Mouse (Mus musculus): ENCODE measurements around the gene Olfr1316. TPM values are rescaled to one million over a fixed set of nuclear protein-coding genes. Genes with fewer than 3 reads are reported as not detected.

Olfr1316 gene
- polyA plus RNA-seq (2015; fragmentation: Nextera tagmentation; extraction: Ambion mirVana) = not detected in 2 replicates

DNA sequence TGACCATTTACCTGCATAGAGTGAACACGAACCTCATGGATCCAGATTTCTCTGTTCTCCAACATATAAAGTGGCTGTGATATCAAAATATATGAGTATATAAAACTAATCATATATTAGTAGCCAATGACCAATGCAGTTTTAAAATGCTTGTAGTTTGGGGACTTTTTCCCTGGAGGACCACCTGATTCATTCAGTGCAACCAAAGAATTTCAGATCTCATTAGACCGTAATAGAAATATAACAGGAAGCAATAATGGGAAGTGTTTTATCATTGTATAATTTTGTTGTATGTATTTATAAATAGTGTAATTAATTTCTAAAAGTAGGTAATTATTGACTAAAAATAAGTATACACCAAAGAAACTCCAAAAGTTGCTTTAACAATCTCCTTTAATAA lies at the start of gene Olfr1316:
Olfr1316 (minus strand) TSS at position 101 of the 400 bp plus-strand sequence.
- H3K36me3 ChIP-seq = no peaks in the 10 kb centered on the region
- H3K9me3 ChIP-seq = no peaks in the 10 kb centered on the region
- no peak for ATAC-seq (ENCODE audit: low FRiP score)
- WGBS = 87% methylated on average over 2 of the region's 2 CpGs
- H3K4me2 ChIP-seq = no peak within 1 kb of the TSS
- no peak within 1 kb of the TSS for H3K9ac ChIP-seq
- H3K27ac ChIP-seq = no peak within 1 kb of the TSS
- H3K27me3 ChIP-seq = no peaks in the 10 kb centered on the region
- no peak within 1 kb of the TSS for H3K4me3 ChIP-seq
- no peaks in the 10 kb centered on the region for H3K4me1 ChIP-seq (replicated peaks)

DNA sequence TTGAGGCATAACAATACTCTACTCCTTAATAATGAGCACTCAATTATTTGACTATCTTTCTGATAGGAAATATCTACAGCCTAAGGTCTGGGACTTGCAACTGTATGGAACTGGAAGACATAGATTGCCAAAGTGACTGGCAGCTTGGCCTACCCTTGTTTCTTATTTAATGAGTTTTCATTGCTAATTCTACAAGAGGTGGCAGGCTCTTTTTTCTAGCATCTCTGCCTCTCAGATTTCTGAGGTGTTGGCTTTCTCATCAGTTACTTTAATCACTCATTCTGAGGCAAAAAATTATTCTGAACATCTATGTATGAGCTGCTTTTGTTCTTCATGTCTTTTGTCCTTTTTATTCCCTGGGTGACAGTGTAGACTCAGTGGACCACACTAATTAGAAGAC lies 19.1 kb upstream of the Olfr1316 start, which contains the start of gene Olfr1318:
Olfr1318 (plus strand) TSS at position 301 of the 400 bp plus-strand sequence.
- ATAC-seq (ENCODE audit: low FRiP score) = no peak
- no peaks in the 10 kb centered on the region for H3K27me3 ChIP-seq

DNA sequence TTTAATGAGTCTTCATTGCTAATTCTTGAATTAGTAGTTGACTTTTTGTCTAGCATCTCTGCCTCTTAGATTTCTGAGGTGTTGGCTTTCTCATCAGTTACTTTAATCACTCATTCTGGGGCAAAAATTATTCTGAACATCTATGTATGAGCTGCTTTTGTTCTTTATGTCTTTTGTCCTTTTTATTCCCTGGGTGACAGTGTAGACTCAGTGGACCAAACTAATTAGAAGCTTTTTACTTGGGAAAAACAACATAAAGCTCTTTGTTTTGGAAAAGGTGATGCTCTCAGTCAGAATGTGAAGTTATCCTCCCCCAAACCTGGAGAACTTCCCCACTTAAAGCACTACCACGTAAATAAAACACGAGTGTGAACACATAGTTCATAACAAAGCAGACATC lies 5.3 kb upstream of the Olfr1316 start, which contains the start of gene Olfr1317:
Olfr1317 (plus strand) TSS at position 301 of the 400 bp plus-strand sequence.
- no peaks in the 10 kb centered on the region for H3K36me3 ChIP-seq
- no peak within 1 kb of the TSS for H3K4me3 ChIP-seq
- no peak within 1 kb of the TSS for H3K9ac ChIP-seq
- H3K9me3 ChIP-seq = no peaks in the 10 kb centered on the region
- 91% methylated on average over 2 of the region's 2 CpGs for WGBS
- H3K4me1 ChIP-seq (replicated peaks) = no peaks in the 10 kb centered on the region
- H3K4me2 ChIP-seq = no peak within 1 kb of the TSS
- no peak within 1 kb of the TSS for H3K27ac ChIP-seq
- no peaks in the 10 kb centered on the region for H3K27me3 ChIP-seq
- ATAC-seq (ENCODE audit: low FRiP score) = no peak

More for the DNA sequence above, 19.1 kb upstream of the Olfr1316 start, which contains the start of gene Olfr1318:
- H3K9ac ChIP-seq = no peak within 1 kb of the TSS
- H3K4me2 ChIP-seq = no peak within 1 kb of the TSS
- no peaks in the 10 kb centered on the region for H3K4me1 ChIP-seq (replicated peaks)
- no peaks in the 10 kb centered on the region for H3K9me3 ChIP-seq
- H3K36me3 ChIP-seq = no peaks in the 10 kb centered on the region
- H3K4me3 ChIP-seq = no peak within 1 kb of the TSS
- H3K27ac ChIP-seq = no peak within 1 kb of the TSS

DNA sequence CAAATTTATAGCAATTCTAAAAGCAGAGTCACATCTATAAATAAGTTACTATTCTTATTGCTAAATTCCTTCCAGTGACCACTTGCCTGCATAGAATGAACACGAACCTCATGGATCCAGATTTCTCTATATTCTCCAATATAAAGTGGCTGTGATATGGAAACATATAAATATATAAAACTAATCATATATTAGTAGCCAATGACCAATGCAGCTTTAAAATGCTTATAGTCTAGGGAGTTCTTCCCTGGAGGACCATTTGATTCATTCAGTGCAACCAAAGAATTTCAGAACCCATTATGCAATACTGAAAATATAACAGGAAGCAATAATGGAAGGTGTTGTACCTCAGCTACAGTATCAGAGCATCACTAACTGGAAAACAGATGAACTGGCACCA lies 19.4 kb downstream of the Olfr1316 start, which contains the start of gene Olfr1315-ps1:
Olfr1315-ps1 (minus strand) TSS at position 101 of the 400 bp plus-strand sequence.
- no peak for ATAC-seq (ENCODE audit: low FRiP score)
- H3K4me3 ChIP-seq = no peak within 1 kb of the TSS
- no peaks in the 10 kb centered on the region for H3K9me3 ChIP-seq
- H3K4me2 ChIP-seq = no peak within 1 kb of the TSS
- WGBS = 81% methylated on average over 1 of the region's 1 CpGs
- H3K27me3 ChIP-seq = no peaks in the 10 kb centered on the region
- H3K36me3 ChIP-seq = no peaks in the 10 kb centered on the region
- no peak within 1 kb of the TSS for H3K27ac ChIP-seq
- H3K9ac ChIP-seq = no peak within 1 kb of the TSS
- H3K4me1 ChIP-seq (replicated peaks) = no peaks in the 10 kb centered on the region

DNA sequence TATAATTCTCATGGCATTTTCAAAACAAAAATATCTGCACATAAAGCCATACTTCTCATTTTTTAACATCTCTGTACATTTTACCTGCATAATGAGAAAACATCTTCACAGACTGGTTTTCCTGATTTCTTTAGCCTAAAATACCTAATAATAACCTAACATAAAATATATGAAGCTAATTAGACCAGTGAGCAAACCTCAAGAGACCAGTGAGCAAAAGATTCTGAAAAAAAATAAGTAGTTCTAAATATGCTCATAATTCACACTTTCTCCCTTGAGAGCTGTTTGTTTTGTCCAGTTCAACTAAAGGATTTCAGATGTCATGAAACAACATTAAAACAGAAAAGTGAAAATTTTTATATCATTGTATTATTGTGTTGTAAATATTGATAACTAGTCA lies 38.1 kb downstream of the Olfr1316 start, which contains the start of gene Olfr1314:
Olfr1314 (minus strand) TSS at position 101 of the 400 bp plus-strand sequence.
- Histone ChIP-seq H3K4me3 (no peak within 1 kb of the TSS), H3K4me1 (replicated peaks) (no peaks in the 10 kb centered on the region), H3K27ac (no peak within 1 kb of the TSS), H3K36me3 (no peaks in the 10 kb centered on the region), H3K9me3 (no peaks in the 10 kb centered on the region), H3K27me3 (no peaks in the 10 kb centered on the region), H3K9ac (no peak within 1 kb of the TSS), H3K4me2 (no peak within 1 kb of the TSS)
- ATAC-seq (ENCODE audit: low FRiP score) = no peak

DNA sequence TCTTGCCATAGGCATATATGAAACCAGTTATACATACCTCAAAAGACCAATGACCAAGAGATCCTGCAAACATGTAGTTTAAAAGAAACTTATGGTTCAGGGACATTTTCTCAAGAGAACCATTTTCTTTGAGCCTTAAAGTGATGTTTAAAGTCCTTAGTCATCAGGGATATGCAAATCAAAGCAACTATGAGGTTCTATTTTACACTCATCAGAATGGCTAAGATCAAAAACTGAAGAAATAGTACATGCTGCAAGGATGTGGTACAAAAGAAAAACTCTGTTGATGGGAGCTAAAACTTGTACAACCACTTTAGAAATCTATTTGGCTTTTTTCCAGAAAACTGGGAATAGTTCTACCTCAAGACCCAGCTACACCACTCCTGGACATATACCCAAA lies 57.0 kb downstream of the Olfr1316 start, which contains the start of gene Olfr1313:
Olfr1313 (minus strand) TSS at position 101 of the 400 bp plus-strand sequence.
- no peak for ATAC-seq (ENCODE audit: low FRiP score)
- no peaks in the 10 kb centered on the region for H3K36me3 ChIP-seq
- H3K9me3 ChIP-seq = 0 out of 2 replicates have a peak, but pooled peaks cover 5% of the 10 kb centered on the region
- no peaks in the 10 kb centered on the region for H3K27me3 ChIP-seq
- H3K9ac ChIP-seq = no peak within 1 kb of the TSS
- H3K27ac ChIP-seq = no peak within 1 kb of the TSS
- H3K4me3 ChIP-seq = no peak within 1 kb of the TSS
- no peaks in the 10 kb centered on the region for H3K4me1 ChIP-seq (replicated peaks)
- no peak within 1 kb of the TSS for H3K4me2 ChIP-seq

Other genes starting within 250 kb of the Olfr1316 start
- gene Olfr1306, start 218.7 kb downstream of the Olfr1316 start, polyA plus RNA-seq (2015; fragmentation: Nextera tagmentation; extraction: Ambion mirVana) = not detected in 2 replicates
- gene Olfr1307, start 185.5 kb downstream of the Olfr1316 start, polyA plus RNA-seq (2015; fragmentation: Nextera tagmentation; extraction: Ambion mirVana) = not detected in 2 replicates
- gene Olfr1308, start 170.0 kb downstream of the Olfr1316 start, polyA plus RNA-seq (2015; fragmentation: Nextera tagmentation; extraction: Ambion mirVana) = not detected in 2 replicates
- not detected in 2 replicates for gene Olfr1309, start 144.7 kb downstream of the Olfr1316 start, polyA plus RNA-seq (2015; fragmentation: Nextera tagmentation; extraction: Ambion mirVana)
- not detected in 2 replicates for gene Olfr1310, start 122.3 kb downstream of the Olfr1316 start, polyA plus RNA-seq (2015; fragmentation: Nextera tagmentation; extraction: Ambion mirVana)
- gene Olfr1311, start 110.6 kb downstream of the Olfr1316 start, polyA plus RNA-seq (2015; fragmentation: Nextera tagmentation; extraction: Ambion mirVana) = not detected in 2 replicates
- not detected in 2 replicates for gene Olfr1312, start 84.7 kb downstream of the Olfr1316 start, polyA plus RNA-seq (2015; fragmentation: Nextera tagmentation; extraction: Ambion mirVana)
- not detected in 2 replicates for gene Olfr1313, start 57.1 kb downstream of the Olfr1316 start, polyA plus RNA-seq (2015; fragmentation: Nextera tagmentation; extraction: Ambion mirVana)
- gene Olfr1314, start 38.2 kb downstream of the Olfr1316 start, polyA plus RNA-seq (2015; fragmentation: Nextera tagmentation; extraction: Ambion mirVana) = not detected in 2 replicates
- gene Olfr1315-ps1, start 19.5 kb downstream of the Olfr1316 start, polyA plus RNA-seq (2015; fragmentation: Nextera tagmentation; extraction: Ambion mirVana) = not detected in 2 replicates
- gene Olfr1317, start 5.4 kb upstream of the Olfr1316 start, polyA plus RNA-seq (2015; fragmentation: Nextera tagmentation; extraction: Ambion mirVana) = not detected in 2 replicates
- gene Olfr1318, start 19.2 kb upstream of the Olfr1316 start, polyA plus RNA-seq (2015; fragmentation: Nextera tagmentation; extraction: Ambion mirVana) = not detected in 2 replicates
- gene Lpcat4, start 104.5 kb upstream of the Olfr1316 start, polyA plus RNA-seq (2015; fragmentation: Nextera tagmentation; extraction: Ambion mirVana) = 14.9 and 15.5 TPM in 2 replicates
- gene Nutm1, start 124.3 kb upstream of the Olfr1316 start, polyA plus RNA-seq (2015; fragmentation: Nextera tagmentation; extraction: Ambion mirVana) = 0.05 TPM in 1 of 2 replicates, not detected in the other
- gene Nop10, start 126.9 kb upstream of the Olfr1316 start, polyA plus RNA-seq (2015; fragmentation: Nextera tagmentation; extraction: Ambion mirVana) = 154 and 160 TPM in 2 replicates
- 16.5 and 17.2 TPM in 2 replicates for gene Slc12a6, start 130.8 kb upstream of the Olfr1316 start, polyA plus RNA-seq (2015; fragmentation: Nextera tagmentation; extraction: Ambion mirVana)
- gene Gm21985, start 131.3 kb upstream of the Olfr1316 start, polyA plus RNA-seq (2015; fragmentation: Nextera tagmentation; extraction: Ambion mirVana) = not detected in 2 replicates
- 164 and 168 TPM in 2 replicates for gene Emc4, start 233.1 kb upstream of the Olfr1316 start, polyA plus RNA-seq (2015; fragmentation: Nextera tagmentation; extraction: Ambion mirVana)
- gene Katnbl1, start 244.2 kb upstream of the Olfr1316 start, polyA plus RNA-seq (2015; fragmentation: Nextera tagmentation; extraction: Ambion mirVana) = 36.9 and 37.1 TPM in 2 replicates